Mouse (Mus musculus) hindbrain, embryonic 10.5 days (tissue): ENCODE data around the gene Prcc. TPM values are rescaled to one million over a fixed set of nuclear protein-coding genes. Genes with fewer than 3 reads are reported as not detected.

ENCODE experiments used
- DNase-seq: peaks from one replicate; pipeline ENCODE4 v3.0.0-alpha.2; 2017; ENCODE audit warnings: low spot score
- H3K27ac ChIP-seq: fragments of 300-500 bp; sonication (generic); 2 replicates; pipeline ENCODE4 v1.5.1; 2016; ENCODE audit warnings: mild to moderate bottlenecking, moderate library complexity
- H3K27me3 ChIP-seq: fragments of 300-500 bp; sonication (generic); 2 replicates; pipeline ENCODE4 v1.6.1; 2016; ENCODE audit warnings: mild to moderate bottlenecking; ENCODE audit not compliant: poor library complexity, insufficient read depth, severe bottlenecking
- H3K36me3 ChIP-seq: fragments of 300-500 bp; sonication (generic); 2 replicates; pipeline ENCODE4 v1.6.1; 2016; ENCODE audit warnings: mild to moderate bottlenecking, moderate library complexity
- H3K4me1 ChIP-seq: fragments of 300-500 bp; sonication (generic); replicated peaks from 2 replicates; pipeline ENCODE4 v1.6.1; 2016; ENCODE audit warnings: mild to moderate bottlenecking
- H3K4me3 ChIP-seq: fragments of 300-500 bp; sonication (generic); 2 replicates; pipeline ENCODE4 v1.5.1; 2016; ENCODE audit warnings: mild to moderate bottlenecking, moderate library complexity
- H3K9me3 ChIP-seq: fragments of 300-500 bp; sonication (generic); 2 replicates; pipeline ENCODE4 v1.6.1; 2016; ENCODE audit warnings: mild to moderate bottlenecking, moderate library complexity
- WGBS: fragments of 180-500 bp; shearing (Covaris S2); methylation state at CpG from one replicate; pipeline ENCODE4 v1.1.7; 2016; 5-methylcytosine and 5-hydroxymethylcytosine counted together
- polyA plus RNA-seq: library from polyadenylated mRNA; unstranded; fragments of >200 nt; fragmentation: Nextera tagmentation; extraction: Ambion mirVana; gene quantifications from 2 replicates; pipeline ENCODE4 v1.2.1, GENCODE M21; 2016

The Prcc gene
- 18.7 and 19.1 TPM in 2 replicates for polyA plus RNA-seq

DNA sequence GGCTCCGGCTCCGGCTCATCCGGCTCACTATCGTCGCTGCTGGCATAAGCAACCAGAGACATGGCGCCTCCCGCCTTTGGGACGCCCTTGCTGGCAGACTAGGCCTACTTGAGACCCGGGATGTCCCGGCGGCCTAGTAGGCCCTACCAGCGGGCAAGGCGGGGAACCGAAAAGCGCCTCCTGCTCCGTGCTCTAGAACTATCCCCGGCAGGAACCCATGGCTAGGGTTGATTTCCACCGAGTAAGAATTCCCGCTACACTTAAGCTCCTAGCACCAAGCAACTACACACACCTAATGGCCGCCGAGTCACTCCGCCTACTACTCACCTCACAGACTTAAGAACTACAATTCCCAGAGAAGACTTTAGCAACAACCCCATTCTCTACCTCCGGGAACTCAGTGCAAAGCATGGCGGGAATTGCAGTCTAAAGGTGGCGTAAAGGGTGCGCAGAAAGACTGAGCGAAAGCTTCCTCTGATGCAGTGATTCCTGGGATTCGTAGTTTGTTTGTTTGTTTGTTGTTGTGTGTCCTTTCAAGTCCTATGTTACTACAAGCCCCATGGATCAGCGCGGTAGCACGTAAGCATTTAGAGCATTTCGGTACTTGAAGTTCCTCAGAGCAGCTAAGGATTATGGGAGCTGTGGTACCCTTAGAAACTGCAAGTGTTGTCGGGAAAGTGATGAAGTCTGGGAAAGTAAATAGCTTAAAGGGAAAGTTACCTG lies at the start of gene Prcc:
TSS of gene Prcc (minus strand) at position 328 of the 723 bp plus-strand sequence.
- no peaks in the 10 kb centered on the region for H3K27me3 ChIP-seq
- peaks cover 23% of the 10 kb centered on the region for H3K36me3 ChIP-seq
- H3K4me3 ChIP-seq, result peak within 1 kb of the TSS; percentile 95
- H3K27ac ChIP-seq, result peak within 1 kb of the TSS; percentile 95
- peaks cover 20% of the 10 kb centered on the region for H3K4me1 ChIP-seq
- 0 out of 2 replicates have a peak, but pooled peaks cover 6% of the 10 kb centered on the region for H3K9me3 ChIP-seq
- peak; percentile 91 for DNase-seq
- under 1% methylated on average over 33 of the region's 33 CpGs for WGBS

DNA sequence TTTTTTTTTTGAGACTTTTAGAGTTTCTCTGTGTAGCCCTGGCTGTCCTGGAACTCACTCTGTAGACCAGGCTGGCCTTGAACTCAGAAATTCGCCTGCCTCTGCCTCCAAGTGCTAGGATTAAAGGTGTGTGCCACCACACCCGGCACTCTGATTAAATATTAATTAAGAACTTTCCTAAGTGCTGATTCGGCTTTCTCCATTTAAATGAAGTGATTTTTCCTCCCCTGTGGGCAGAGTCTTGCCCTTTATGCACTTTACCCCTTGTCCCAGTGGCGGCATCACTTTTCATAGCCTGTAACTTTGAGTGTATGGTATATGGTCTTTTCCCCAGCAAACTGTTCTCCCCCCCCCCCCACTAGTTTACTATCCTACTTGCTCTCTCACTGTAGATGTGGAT lies 49.8 kb upstream of the Prcc start:
- Histone ChIP-seq H3K9me3 (no peaks in the 10 kb centered on the region), H3K27ac (no peak overlapping the region), H3K36me3 (peaks cover 92% of the 10 kb centered on the region), H3K4me3 (no peak overlapping the region), H3K4me1 (peaks cover 41% of the 10 kb centered on the region), H3K27me3 (no peaks in the 10 kb centered on the region)
- no peak for DNase-seq
- WGBS, result 81% methylated on average over 4 of the region's 4 CpGs

DNA sequence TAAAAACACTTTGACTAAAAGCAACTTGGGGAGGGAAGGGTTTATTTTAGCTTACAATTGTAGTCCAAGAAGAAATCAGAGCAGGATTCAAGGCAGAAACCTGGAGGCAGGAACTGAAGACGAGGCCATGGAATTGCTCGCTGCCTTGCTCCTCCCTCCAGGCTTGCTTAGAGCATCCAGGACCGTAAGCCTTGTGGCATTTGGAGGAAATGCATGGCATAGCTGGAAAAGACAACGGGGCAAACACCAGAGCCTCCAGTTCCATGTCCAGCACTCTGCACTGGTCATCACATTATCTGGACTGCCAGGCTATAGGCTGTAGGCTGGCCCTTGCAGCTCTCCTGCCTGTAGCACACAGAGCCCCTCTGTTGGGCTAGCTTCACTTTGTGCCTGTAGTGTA lies 49.1 kb upstream of the Prcc start:
- no peak overlapping the region for H3K27ac ChIP-seq
- H3K4me1 ChIP-seq, result peaks cover 42% of the 10 kb centered on the region
- no peak overlapping the region for H3K4me3 ChIP-seq
- no peaks in the 10 kb centered on the region for H3K9me3 ChIP-seq
- no peak for DNase-seq
- WGBS, result 78% methylated on average over 4 of the region's 4 CpGs
- H3K36me3 ChIP-seq, result peaks cover 85% of the 10 kb centered on the region
- H3K27me3 ChIP-seq, result no peaks in the 10 kb centered on the region

GRCm38 (mm10) chr3:87934026-87934425 lies 48.6 kb upstream of the Prcc start:
- Histone ChIP-seq H3K27me3 (no peaks in the 10 kb centered on the region), H3K4me3 (no peak overlapping the region), H3K27ac (no peak overlapping the region), H3K9me3 (no peaks in the 10 kb centered on the region), H3K4me1 (peaks cover 47% of the 10 kb centered on the region), H3K36me3 (peaks cover 80% of the 10 kb centered on the region)
- WGBS, result 89% methylated on average over 5 of the region's 5 CpGs
- no peak for DNase-seq

GRCm38 (mm10) chr3:87930078-87930795 lies 44.8 kb upstream of the Prcc start, which contains the start of the genes Isg20l2 and Rrnad1:
TSS of gene Isg20l2 (plus strand) at chr3:87930314.
TSS of gene Rrnad1 (minus strand) at chr3:87930717.
- peaks cover 42% of the 10 kb centered on the region for H3K4me1 ChIP-seq
- peak within 1 kb of the TSS; percentile 92 for H3K27ac ChIP-seq
- H3K36me3 ChIP-seq, result peaks cover 69% of the 10 kb centered on the region
- WGBS, result under 1% methylated on average over 78 of the region's 78 CpGs
- DNase-seq, result peak; percentile 97
- H3K27me3 ChIP-seq, result no peaks in the 10 kb centered on the region
- peak within 1 kb of the TSS; percentile 75 for H3K4me3 ChIP-seq
- H3K9me3 ChIP-seq, result no peaks in the 10 kb centered on the region

DNA sequence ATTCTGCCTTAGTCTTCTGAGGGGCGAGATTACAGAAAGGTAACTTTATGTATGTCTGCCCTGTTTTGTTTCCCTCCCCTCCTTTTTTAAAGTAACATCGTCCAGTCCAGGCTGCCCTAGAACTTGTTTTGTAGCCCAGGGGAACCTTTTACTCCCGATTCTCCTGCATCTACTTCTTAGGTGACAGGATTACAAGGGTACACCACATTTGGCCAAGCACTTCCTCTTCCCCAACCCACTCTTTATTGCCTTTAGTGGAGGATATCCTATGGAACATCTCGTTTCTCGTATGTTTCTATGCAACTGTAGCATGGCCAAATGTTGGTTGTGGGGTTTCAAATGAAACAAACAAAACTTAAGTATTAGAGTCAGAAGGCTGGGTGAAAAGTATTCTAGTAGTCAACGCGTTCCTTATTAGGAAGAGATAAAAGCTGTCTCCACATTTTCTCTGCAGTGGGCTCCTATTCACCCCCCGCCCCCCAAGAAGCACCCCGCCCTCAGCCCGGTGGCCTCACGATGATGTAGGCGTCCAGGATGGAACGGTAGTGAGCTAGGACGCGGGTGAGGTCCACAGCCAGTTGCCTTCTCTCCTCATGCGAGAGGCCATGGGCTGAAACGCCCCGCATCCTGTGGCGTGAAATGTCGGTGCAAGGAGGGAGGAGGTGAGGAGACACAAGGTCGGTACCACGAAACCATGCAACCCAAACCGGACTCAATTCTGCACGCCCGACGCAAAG lies 44.1 kb upstream of the Prcc start:
- Histone ChIP-seq H3K27ac (peak overlapping the region; percentile 92), H3K4me1 (peaks cover 38% of the 10 kb centered on the region), H3K4me3 (peak overlapping the region; percentile 75), H3K9me3 (no peaks in the 10 kb centered on the region), H3K36me3 (peaks cover 69% of the 10 kb centered on the region), H3K27me3 (no peaks in the 10 kb centered on the region)
- 9% methylated on average over 26 of the region's 26 CpGs for WGBS
- no peak for DNase-seq

GRCm38 (mm10) chr3:87927452-87927851 lies 42.0 kb upstream of the Prcc start:
- Histone ChIP-seq H3K4me1 (peaks cover 32% of the 10 kb centered on the region), H3K27ac (no peak overlapping the region), H3K4me3 (no peak overlapping the region), H3K9me3 (no peaks in the 10 kb centered on the region), H3K27me3 (no peaks in the 10 kb centered on the region), H3K36me3 (peaks cover 70% of the 10 kb centered on the region)
- no peak for DNase-seq
- WGBS, result 95% methylated on average over 5 of the region's 5 CpGs

DNA sequence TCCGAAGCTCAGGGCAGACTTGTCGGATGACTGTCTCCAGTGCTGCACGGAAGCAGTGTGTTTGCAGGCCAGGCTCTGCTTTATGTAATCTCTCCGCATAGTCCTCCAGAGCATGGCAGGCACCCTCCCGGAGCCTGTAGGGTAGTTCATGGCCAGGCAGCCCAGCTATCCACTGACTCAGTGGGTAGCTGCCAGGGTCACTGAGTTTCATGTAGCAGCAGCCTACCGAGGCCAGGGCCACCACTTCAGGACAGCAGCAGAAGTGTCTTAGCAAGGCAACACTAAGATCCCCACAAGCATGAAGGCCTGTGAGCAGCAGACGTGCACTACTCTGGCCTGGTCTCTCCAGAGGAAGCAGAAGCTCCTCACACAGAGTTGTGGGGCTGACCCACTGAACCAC lies 39.6 kb upstream of the Prcc start:
- Histone ChIP-seq H3K9me3 (no peaks in the 10 kb centered on the region), H3K36me3 (peaks cover 64% of the 10 kb centered on the region), H3K27ac (no peak overlapping the region), H3K27me3 (no peaks in the 10 kb centered on the region), H3K4me1 (peaks cover 19% of the 10 kb centered on the region), H3K4me3 (no peak overlapping the region; the same call in 1 of the 2 replicates)
- no peak for DNase-seq
- 93% methylated on average over 7 of the region's 7 CpGs for WGBS

DNA sequence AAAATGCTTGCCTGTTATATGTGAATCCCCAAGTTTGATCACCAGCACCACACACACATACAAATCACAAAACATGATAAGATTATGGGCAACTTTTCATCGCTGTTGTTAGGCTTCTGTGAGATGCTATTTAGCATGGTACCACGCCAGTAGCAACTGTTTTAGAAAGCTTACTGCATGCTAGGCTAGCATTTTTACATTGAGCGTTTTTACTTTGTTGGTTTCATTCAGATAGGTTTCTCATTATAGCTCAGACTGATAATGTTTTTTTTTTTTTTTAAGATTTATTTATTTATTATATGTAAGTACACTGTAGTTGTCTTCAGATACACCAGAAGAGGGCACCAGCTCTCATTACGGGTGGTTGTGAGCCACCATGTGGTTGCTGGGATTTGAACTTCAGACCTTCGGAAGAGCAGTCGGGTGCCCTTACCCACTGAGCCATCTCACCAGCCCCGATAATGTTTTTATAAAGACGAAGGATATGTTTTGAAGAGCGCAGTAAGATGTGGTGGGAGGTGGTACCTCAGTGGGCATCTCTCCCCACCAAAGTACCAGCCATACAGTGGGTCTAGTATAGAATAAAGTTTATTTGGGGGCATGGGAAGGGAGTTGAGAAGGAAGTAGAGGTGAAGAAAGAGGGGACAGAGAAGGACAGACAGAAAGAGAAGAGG lies 35.0 kb upstream of the Prcc start:
- 67% methylated on average over 9 of the region's 9 CpGs for WGBS
- H3K4me1 ChIP-seq, result peaks cover 10% of the 10 kb centered on the region
- H3K9me3 ChIP-seq, result no peaks in the 10 kb centered on the region
- DNase-seq, result no peak
- H3K36me3 ChIP-seq, result peaks cover 62% of the 10 kb centered on the region
- H3K27ac ChIP-seq, result no peak overlapping the region
- H3K4me3 ChIP-seq, result peak overlapping the region; percentile 74
- no peaks in the 10 kb centered on the region for H3K27me3 ChIP-seq

DNA sequence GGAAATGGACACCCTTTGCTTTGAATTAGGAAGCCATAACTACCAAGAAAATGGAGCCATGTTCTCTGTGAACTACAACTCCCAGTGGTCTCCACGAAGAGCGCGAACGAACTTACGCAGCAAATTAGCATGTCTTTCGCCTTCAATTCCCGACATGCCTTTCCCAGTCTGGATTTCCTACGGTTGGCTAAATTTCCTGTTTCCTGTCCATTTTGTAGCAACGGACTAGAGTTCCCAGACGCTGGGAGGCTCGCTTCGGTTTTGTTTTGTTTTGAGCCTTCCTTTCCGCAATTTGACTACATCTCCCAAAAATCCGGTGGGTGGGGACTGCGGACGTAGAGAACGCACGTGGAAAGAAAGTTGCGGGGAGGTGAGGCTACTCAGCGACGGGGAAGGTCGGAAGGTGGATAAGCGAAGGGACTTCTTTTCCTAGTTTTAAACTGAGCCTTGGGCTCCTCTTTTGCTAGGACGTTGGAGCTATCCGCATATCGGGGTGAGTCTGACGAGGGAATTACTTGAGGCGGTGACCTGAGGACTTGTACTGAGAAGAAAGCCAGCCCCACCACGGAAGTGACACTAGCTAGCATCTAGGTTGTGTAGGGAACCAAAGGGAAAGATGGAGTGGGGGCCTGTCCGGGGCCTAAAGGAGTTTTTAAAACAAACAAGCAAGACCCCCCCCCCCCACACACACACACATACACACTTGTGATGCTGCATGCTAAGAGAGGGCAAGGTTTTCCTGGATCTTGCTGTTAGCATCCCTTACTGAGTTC lies 34.1 kb upstream of the Prcc start, which contains the start of gene Mrpl24:
TSS of gene Mrpl24 (plus strand) at position 171 of the 773 bp plus-strand sequence.
- peaks cover 62% of the 10 kb centered on the region for H3K36me3 ChIP-seq
- peak within 1 kb of the TSS; percentile 82 for H3K27ac ChIP-seq

GRCm38 (mm10) chr3:87918551-87918950 lies 33.1 kb upstream of the Prcc start:
- DNase-seq, result no peak

More for the DNA sequence above, 34.1 kb upstream of the Prcc start, which contains the start of gene Mrpl24:
- peak; percentile 76 for DNase-seq
- Histone ChIP-seq H3K4me1 (peaks cover 10% of the 10 kb centered on the region), H3K9me3 (no peaks in the 10 kb centered on the region), H3K4me3 (peak within 1 kb of the TSS; percentile 74), H3K27me3 (no peaks in the 10 kb centered on the region)
- under 1% methylated on average over 30 of the region's 30 CpGs for WGBS

More at GRCm38 (mm10) chr3:87918551-87918950, 33.1 kb upstream of the Prcc start:
- H3K36me3 ChIP-seq, result peaks cover 62% of the 10 kb centered on the region
- no peaks in the 10 kb centered on the region for H3K27me3 ChIP-seq
- 0 out of 2 replicates have a peak overlapping the region, but pooled peaks have one; percentile 82 for H3K27ac ChIP-seq
- H3K4me3 ChIP-seq, result 0 out of 2 replicates have a peak overlapping the region, but pooled peaks have one; percentile 74
- no peaks in the 10 kb centered on the region for H3K9me3 ChIP-seq
- H3K4me1 ChIP-seq, result peaks cover 14% of the 10 kb centered on the region
- 96% methylated on average over 1 of the region's 1 CpGs for WGBS
